Mouse (Mus musculus): ENCODE results near the gene Ubn1.

Ubn1 gene

GRCm38 (mm10) chr16:5049774-5050234 is at the start of gene Ubn1, which contains the start of gene Glyr1:
Gene Ubn1 (plus strand): TSS chr16:5050057.
Gene Glyr1 (minus strand): TSS chr16:5049863.
- peak; percentile 100 for DNase-seq (ENCODE audit: low read depth, low spot score)

- no peak for DNase-seq (ENCODE audit: low read depth, low spot score)
These were observed 49.2 kb upstream of the Ubn1 start for GRCm38 (mm10) chr16:5000611-5001010.

GRCm38 (mm10) chr16:5007067-5007466 is 42.8 kb upstream of the Ubn1 start, which contains the start of gene Smim22:
Gene Smim22 (plus strand): TSS chr16:5007288.
- no peak for DNase-seq (ENCODE audit: low read depth, low spot score)

- no peak for DNase-seq (ENCODE audit: low read depth, low spot score)
These were observed 42.4 kb upstream of the Ubn1 start for GRCm38 (mm10) chr16:5007492-5007891.

- no peak for DNase-seq (ENCODE audit: low read depth, low spot score)
These were observed 41.8 kb upstream of the Ubn1 start for GRCm38 (mm10) chr16:5008076-5008475.

GRCm38 (mm10) chr16:5010371-5010935 is 39.4 kb upstream of the Ubn1 start:
- DNase-seq (ENCODE audit: low read depth, low spot score) = no peak

- DNase-seq (ENCODE audit: low read depth, low spot score) = no peak
These were observed 38.6 kb upstream of the Ubn1 start for GRCm38 (mm10) chr16:5011285-5011684.

- DNase-seq (ENCODE audit: low read depth, low spot score) = peak; percentile 6
These were observed 37.5 kb upstream of the Ubn1 start for GRCm38 (mm10) chr16:5012036-5013005.

GRCm38 (mm10) chr16:5013054-5013838 is 36.6 kb upstream of the Ubn1 start, which contains the start of gene Rogdi:
Gene Rogdi (minus strand): TSS chr16:5013553.
- peak; percentile 98 for DNase-seq (ENCODE audit: low read depth, low spot score)

GRCm38 (mm10) chr16:5014578-5014977 is 35.3 kb upstream of the Ubn1 start:
- no peak for DNase-seq (ENCODE audit: low read depth, low spot score)

- DNase-seq (ENCODE audit: low read depth, low spot score) = no peak
These were observed 25.8 kb upstream of the Ubn1 start for GRCm38 (mm10) chr16:5024021-5024420.

- peak; percentile 62 for DNase-seq (ENCODE audit: low read depth, low spot score)
These were observed 20.0 kb upstream of the Ubn1 start for GRCm38 (mm10) chr16:5029847-5030246.

GRCm38 (mm10) chr16:5035591-5035990 is 14.3 kb upstream of the Ubn1 start:
- DNase-seq (ENCODE audit: low read depth, low spot score) = no peak

- no peak for DNase-seq (ENCODE audit: low read depth, low spot score)
These were observed 13.1 kb upstream of the Ubn1 start for GRCm38 (mm10) chr16:5036649-5037234.

- no peak for DNase-seq (ENCODE audit: low read depth, low spot score)
These were observed 4.5 kb upstream of the Ubn1 start for GRCm38 (mm10) chr16:5045322-5045721.

GRCm38 (mm10) chr16:5049182-5049773 is 579 bp upstream of the Ubn1 start:
- no peak for DNase-seq (ENCODE audit: low read depth, low spot score)

- DNase-seq (ENCODE audit: low read depth, low spot score) = peak; percentile 91
These were observed 624 bp downstream of the Ubn1 start for GRCm38 (mm10) chr16:5050251-5051110.

- DNase-seq (ENCODE audit: low read depth, low spot score) = peak; percentile 34
These were observed 8.3 kb downstream of the Ubn1 start for GRCm38 (mm10) chr16:5058114-5058513.

GRCm38 (mm10) chr16:5063472-5063871 is 13.6 kb downstream of the Ubn1 start:
- no peak for DNase-seq (ENCODE audit: low read depth, low spot score)

- no peak for DNase-seq (ENCODE audit: low read depth, low spot score)
These were observed 20.5 kb downstream of the Ubn1 start for GRCm38 (mm10) chr16:5070321-5070720.
